Mouse (Mus musculus) spleen, embryonic (tissue): ENCODE measurements around the gene Myh6.

Experiments used
- CTCF ChIA-PET: fragments of 350-600 bp; sonication (Branson Sonifier 250); formaldehyde crosslinking; loops from one replicate; lab custom pipeline; 2022; lab: Charles Lee

Gene Myh6

GRCm38 (mm10) chr14:54894296-54895151 is 72.2 kb downstream of the Myh6 start:
- CTCF ChIA-PET = no interaction called here

DNA sequence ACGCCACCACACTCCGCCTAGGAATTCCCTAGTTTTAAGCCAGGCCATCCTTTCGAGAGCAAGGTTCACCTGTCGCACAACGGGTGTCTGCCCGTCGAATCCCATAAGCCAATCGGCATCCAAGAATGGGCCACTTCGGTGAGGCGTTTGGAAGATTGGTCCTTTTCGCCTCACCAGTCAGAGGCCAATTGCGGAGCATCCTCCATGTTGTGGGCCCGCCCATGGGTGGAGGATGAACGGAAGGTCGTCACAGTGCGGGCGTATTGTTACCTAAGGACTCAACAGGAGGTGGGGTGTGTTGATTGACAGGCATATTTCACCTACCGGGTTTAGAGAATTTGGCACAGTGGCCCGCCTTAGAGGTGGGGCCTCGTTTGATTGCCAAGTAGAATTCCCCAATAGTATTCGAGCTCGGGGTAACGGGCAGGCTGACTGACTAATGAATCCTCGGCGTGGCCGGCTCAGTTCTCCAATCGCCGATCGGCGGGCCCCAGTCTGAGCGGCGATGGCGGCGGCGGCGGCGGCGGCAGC is 73.0 kb downstream of the Myh6 start:
- CTCF ChIA-PET = no interaction called here

DNA sequence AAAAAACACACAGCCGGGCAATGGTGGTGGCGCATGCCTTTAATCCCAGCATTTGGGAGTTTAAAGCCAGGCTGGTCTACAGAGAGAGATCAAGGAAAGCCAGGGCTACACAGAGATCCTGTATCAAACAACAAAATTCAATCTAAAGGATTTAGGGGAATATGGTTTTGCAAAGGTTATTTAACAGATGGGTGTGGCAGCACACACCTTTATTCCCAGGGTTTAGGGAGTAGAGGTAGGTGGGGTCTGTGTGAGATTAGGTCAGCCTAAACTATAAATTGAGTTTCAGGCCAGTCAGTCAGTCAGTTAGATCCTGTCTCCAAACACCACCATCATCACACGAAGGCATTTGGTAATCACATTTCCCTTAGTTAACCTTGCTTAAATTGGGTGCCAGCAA is 74.5 kb downstream of the Myh6 start, which contains the start of gene Pabpn1:
Pabpn1 (plus strand) TSS at position 301 of the 400 bp plus-strand sequence.
- CTCF ChIA-PET = interaction anchor here (0.7 kb wide), 1 partner anchor 12 kb away, joined by 6 read pairs; no protein-coding TSS in a partner anchor
